Mouse (Mus musculus) heart, postnatal 0 days (tissue): ENCODE measurements at regions not wholly inside any gene's neighbourhood (a gene's known extent, or its start where the extent isn't known, plus 50 kb on each side); places are given as distances from the start of the nearest gene placed in this dataset.
A peak's percentile ranks its signal among the peaks of the same experiment; 100 is the strongest.

ENCODE experiments used
- ATAC-seq: fragments of 200-750 bp; cut with Nextera tagmentation; 2 replicates; pipeline ENCODE4 v1.8.0; 2017; ENCODE audit warnings: low read depth, moderate number of reproducible peaks, moderate library complexity; ENCODE audit not compliant: insufficient read depth
- DNase-seq: peaks from one replicate; pipeline ENCODE4 v3.0.0-alpha.2; 2016; ENCODE audit warnings: low spot score
- H3K27ac ChIP-seq: fragments of 300-500 bp; sonication (generic); 2 replicates; pipeline ENCODE4 v1.5.1; 2014; ENCODE audit warnings: low read depth, mild to moderate bottlenecking
- H3K27me3 ChIP-seq: fragments of 300-500 bp; sonication (generic); 2 replicates; pipeline ENCODE4 v1.6.1; 2014; ENCODE audit warnings: low read length, mixed read lengths; ENCODE audit not compliant: control insufficient read depth, insufficient read depth
- H3K36me3 ChIP-seq: fragments of 300-500 bp; sonication (generic); replicated peaks from 2 replicates; pipeline ENCODE4 v1.6.1; 2014; ENCODE audit warnings: low read length, mixed read lengths; ENCODE audit not compliant: control insufficient read depth, insufficient read depth
- H3K4me1 ChIP-seq: fragments of 300-500 bp; sonication (generic); 2 replicates; pipeline ENCODE4 v1.6.1; 2014; ENCODE audit warnings: antibody characterized with exemption; ENCODE audit not compliant: control insufficient read depth, insufficient read depth
- H3K4me2 ChIP-seq: fragments of 300-500 bp; sonication (generic); 2 replicates; pipeline ENCODE4 v1.6.1; 2014; ENCODE audit warnings: low read depth, mild to moderate bottlenecking, low read length, moderate library complexity
- H3K4me3 ChIP-seq: fragments of 300-500 bp; sonication (generic); 2 replicates; pipeline ENCODE4 v1.5.1; 2014; ENCODE audit warnings: low read depth, low read length
- H3K9ac ChIP-seq: fragments of 300-500 bp; sonication (generic); replicated peaks from 2 replicates; pipeline ENCODE4 v1.6.1; 2014; ENCODE audit warnings: low read depth, low read length, mixed read lengths
- H3K9me3 ChIP-seq: fragments of 300-500 bp; sonication (generic); replicated peaks from 2 replicates; pipeline ENCODE4 v1.6.1; 2016; ENCODE audit warnings: low read length; ENCODE audit not compliant: control insufficient read depth
- CTCF ChIP-seq: IDR thresholded peaks from 2 replicates; pipeline ENCODE4 v1.5.1; 2016; ENCODE audit warnings: antibody characterized with exemption, control low read depth, low read depth
- EP300 ChIP-seq: IDR thresholded peaks from 2 replicates; pipeline ENCODE4 v1.6.1; 2016; ENCODE audit warnings: antibody characterized with exemption, low read depth
- WGBS: fragments of 180-500 bp; shearing (Covaris S2); extraction: QIAGEN DNeasy Blood & Tissue Kit; methylation state at CpG from one replicate; pipeline ENCODE4 v1.1.7; 2014; 5-methylcytosine and 5-hydroxymethylcytosine counted together

DNA sequence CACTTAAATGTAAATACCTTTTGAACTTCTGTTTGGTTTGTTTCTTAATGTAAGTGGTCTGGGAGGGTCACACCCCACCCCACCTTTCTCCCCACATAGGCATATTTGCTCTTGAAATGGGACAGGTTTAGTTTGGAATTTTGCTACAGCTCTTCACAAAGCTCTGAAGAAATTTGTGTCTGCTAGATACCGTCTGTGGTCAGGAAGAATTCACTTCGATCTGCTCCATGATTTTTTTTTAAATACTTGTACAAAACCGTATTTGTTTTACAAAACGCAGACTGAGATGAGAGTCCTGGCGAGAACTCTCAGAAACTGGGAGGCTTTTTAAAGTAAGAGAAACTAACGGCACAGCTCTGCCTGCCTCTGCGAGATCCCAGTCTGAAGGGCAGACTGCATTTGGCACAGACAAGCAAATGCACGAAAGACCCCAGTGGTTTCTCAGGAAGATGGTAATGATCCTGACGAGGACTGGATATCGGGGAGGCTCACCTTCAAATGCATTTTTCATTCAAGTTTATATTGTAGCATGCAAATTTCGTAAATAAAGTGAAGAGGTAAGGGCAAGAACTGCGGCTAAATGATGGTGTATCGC lies 423.5 kb upstream of the Tbc1d2b start:
- no peaks in the 10 kb centered on the region for H3K4me1 ChIP-seq
- no peaks in the 10 kb centered on the region for H3K9me3 ChIP-seq
- H3K27me3 ChIP-seq = no peaks in the 10 kb centered on the region
- H3K27ac ChIP-seq = no peak overlapping the region
- ATAC-seq (no peak), DNase-seq (no peak)
- H3K4me2 ChIP-seq = no peak overlapping the region
- no peak for TF ChIP-seq EP300
- no peak for TF ChIP-seq CTCF
- H3K4me3 ChIP-seq = no peak overlapping the region
- 65% methylated on average over 13 of the region's 13 CpGs for WGBS
- no peak overlapping the region for H3K9ac ChIP-seq
- no peaks in the 10 kb centered on the region for H3K36me3 ChIP-seq

DNA sequence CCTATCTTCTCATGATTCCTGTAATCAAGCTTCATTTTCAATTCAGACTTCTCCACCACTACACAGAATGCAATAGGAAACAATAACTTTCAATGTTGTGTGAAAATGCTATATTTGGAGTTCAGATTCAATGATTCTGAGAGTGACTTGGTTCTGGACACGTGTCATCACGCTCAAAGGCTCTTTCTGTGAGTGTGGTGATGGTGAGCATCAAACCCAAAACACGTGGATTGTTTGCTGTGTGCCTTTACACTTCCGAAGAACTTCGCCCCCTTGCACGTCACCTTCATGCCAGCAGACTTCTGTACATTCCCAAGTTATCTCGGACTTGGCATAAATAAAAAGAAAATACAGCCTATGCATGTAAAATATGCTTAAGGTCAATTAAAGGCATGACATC lies 425.1 kb upstream of the Tbc1d2b start:
- ATAC-seq = no peak
- Histone ChIP-seq H3K36me3 (no peaks in the 10 kb centered on the region), H3K27ac (no peak overlapping the region), H3K4me1 (no peaks in the 10 kb centered on the region), H3K4me3 (no peak overlapping the region), H3K4me2 (no peak overlapping the region), H3K9ac (no peak overlapping the region), H3K27me3 (no peaks in the 10 kb centered on the region), H3K9me3 (no peaks in the 10 kb centered on the region)
- WGBS = 64% methylated on average over 7 of the region's 7 CpGs
- DNase-seq = no peak
- no peak for TF ChIP-seq EP300
- TF ChIP-seq CTCF = no peak

DNA sequence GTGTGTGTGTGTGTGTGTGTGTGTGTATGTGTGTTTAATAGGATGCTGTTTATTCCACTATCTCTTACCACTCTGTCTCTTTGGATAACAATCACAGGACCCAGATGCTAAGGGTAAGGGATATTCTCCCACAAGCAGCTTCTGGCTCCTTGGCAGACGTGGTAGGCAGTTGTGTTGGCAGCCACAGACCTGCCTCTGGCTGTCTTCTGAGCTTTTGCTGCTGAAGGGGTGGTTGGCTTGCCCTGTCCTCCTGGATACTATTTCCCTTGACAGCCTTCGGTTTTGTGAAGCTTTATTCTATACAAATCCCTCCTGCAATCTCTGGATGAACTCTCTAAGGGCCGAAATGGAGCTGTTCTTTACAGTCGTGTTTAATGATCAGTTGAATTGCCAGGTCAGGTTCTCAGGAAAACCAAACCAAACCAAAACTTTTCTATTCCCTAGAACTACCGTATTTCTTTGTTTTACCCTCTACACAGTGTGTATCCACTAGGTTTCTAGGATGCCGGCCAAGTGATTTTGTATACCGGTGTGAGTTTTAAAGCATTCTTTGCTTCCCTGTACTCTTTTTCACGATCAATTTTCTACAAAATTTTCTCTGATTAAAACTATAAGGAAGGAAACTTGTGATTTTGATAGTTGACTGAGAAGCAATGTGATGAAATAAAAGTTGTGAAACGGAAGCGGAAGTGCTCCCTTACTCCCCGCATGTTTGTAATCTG lies 426.8 kb upstream of the Tbc1d2b start:
- Histone ChIP-seq H3K9me3 (no peaks in the 10 kb centered on the region), H3K27me3 (no peaks in the 10 kb centered on the region), H3K9ac (no peak overlapping the region), H3K27ac (no peak overlapping the region), H3K4me2 (no peak overlapping the region), H3K4me1 (no peaks in the 10 kb centered on the region), H3K4me3 (no peak overlapping the region), H3K36me3 (no peaks in the 10 kb centered on the region)
- 59% methylated on average over 11 of the region's 11 CpGs for WGBS
- DNase-seq (no peak), ATAC-seq (no peak)
- TF ChIP-seq EP300 (no peak), CTCF (no peak)

DNA sequence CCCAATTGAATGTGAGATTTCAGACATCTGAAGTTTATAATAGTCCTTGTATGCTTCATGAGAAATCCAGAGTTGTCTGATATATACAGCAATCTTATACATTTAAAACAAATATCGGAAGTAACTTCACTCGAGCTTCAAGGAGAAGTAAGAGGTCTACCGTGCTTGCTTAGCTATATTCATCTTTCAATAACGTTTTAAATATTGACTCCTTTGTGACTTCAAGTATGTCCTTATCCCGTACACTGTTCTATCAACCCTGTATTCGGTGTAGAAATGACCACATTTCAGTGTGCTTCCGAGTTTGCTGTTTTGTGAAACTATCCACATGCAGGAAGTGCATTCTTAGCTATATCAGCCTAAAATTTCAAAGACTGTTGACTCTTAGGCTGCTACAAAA lies 427.8 kb upstream of the Tbc1d2b start:
- Histone ChIP-seq H3K4me2 (no peak overlapping the region), H3K4me1 (no peaks in the 10 kb centered on the region), H3K36me3 (no peaks in the 10 kb centered on the region), H3K4me3 (no peak overlapping the region), H3K9me3 (no peaks in the 10 kb centered on the region), H3K27me3 (no peaks in the 10 kb centered on the region), H3K9ac (no peak overlapping the region), H3K27ac (no peak overlapping the region)
- no peak for TF ChIP-seq EP300
- no peak for TF ChIP-seq CTCF
- ATAC-seq (no peak), DNase-seq (no peak)
- 58% methylated on average over 7 of the region's 7 CpGs for WGBS

DNA sequence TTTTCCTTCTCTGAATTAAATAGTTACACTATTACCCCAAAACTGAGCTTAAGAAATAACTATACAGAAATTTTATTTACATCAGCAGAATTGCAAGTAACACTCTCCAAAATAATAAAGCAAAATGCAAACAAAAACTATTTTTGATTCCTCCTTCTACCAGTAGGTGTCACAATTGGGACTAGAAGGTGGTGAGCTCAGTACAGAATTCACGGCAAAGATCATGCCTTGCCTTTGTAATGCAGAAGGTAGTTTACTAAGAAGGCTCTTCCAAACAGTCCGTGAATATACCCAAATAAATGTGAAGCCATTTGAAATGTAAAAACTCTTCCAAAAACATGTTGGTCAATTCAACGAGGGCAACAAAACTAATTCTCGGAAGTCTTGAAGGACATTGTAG lies 428.5 kb upstream of the Tbc1d2b start:
- H3K27ac ChIP-seq = no peak overlapping the region
- no peak overlapping the region for H3K9ac ChIP-seq
- TF ChIP-seq EP300 (no peak), CTCF (peak; percentile 73)
- no peak overlapping the region for H3K4me2 ChIP-seq
- H3K4me1 ChIP-seq = no peaks in the 10 kb centered on the region
- ATAC-seq = no peak
- DNase-seq = peak; percentile 59
- no peaks in the 10 kb centered on the region for H3K9me3 ChIP-seq
- 34% methylated on average over 4 of the region's 4 CpGs for WGBS
- no peaks in the 10 kb centered on the region for H3K36me3 ChIP-seq
- H3K27me3 ChIP-seq = no peaks in the 10 kb centered on the region
- H3K4me3 ChIP-seq = no peak overlapping the region
